Mouse (Mus musculus): Measurements from ENCODE around the gene Spc25. TPM values are rescaled to one million over a fixed set of nuclear protein-coding genes. Genes with fewer than 3 reads are reported as not detected.
A peak's percentile ranks its signal among the peaks of the same experiment; 100 is the strongest.

The Spc25 gene
- total and polyA plus RNA-seq, 2 experiments = 0.81 to 3.5 TPM

- H3K27me3 ChIP-seq (ENCODE audit: control insufficient read depth, insufficient read depth, low read length) = no peaks in the 10 kb centered on the region
- H3K79me2 ChIP-seq (ENCODE audit: control insufficient read depth, insufficient read depth, low read length) = no peaks in the 10 kb centered on the region
- DNase-seq (ENCODE audit: extremely low read depth, low read depth, low spot score) = no peak
- no peak overlapping the region for H3K4me3 ChIP-seq (ENCODE audit: insufficient read depth, low read depth, low read length)
- H3K4me1 ChIP-seq (ENCODE audit: control insufficient read depth, insufficient read depth, low read length) = peaks cover 4% of the 10 kb centered on the region; the same call in 1 of the 2 replicates
- H3K36me3 ChIP-seq (ENCODE audit: control insufficient read depth, insufficient read depth, low read length) = peaks cover 28% of the 10 kb centered on the region
- 94% methylated on average over 5 of the region's 5 CpGs for WGBS
- no peak overlapping the region for H3K9ac ChIP-seq (ENCODE audit: low read depth, low read length)
- TF ChIP-seq POLR2A (IDR thresholded peaks at IDR 0.05; ENCODE audit: extremely low read depth, insufficient read depth, low read length) = no peak
- no peak for TF ChIP-seq CTCF (IDR thresholded peaks at IDR 0.05; ENCODE audit: low read depth, low read length)
- no peak overlapping the region for H3K27ac ChIP-seq (replicated peaks; ENCODE audit: insufficient read depth, low read depth, low read length)
Measured at GRCm38 (mm10) chr2:69234976-69235678, 29.1 kb upstream of the Spc25 start.

GRCm38 (mm10) chr2:69232101-69232500 lies 26.1 kb upstream of the Spc25 start:
- Histone ChIP-seq H3K27ac (replicated peaks; ENCODE audit: insufficient read depth, low read depth, low read length) (no peak overlapping the region), H3K27me3 (ENCODE audit: control insufficient read depth, insufficient read depth, low read length) (no peaks in the 10 kb centered on the region), H3K4me1 (ENCODE audit: control insufficient read depth, insufficient read depth, low read length) (peaks cover 5% of the 10 kb centered on the region; the same call in 1 of the 2 replicates), H3K79me2 (ENCODE audit: control insufficient read depth, insufficient read depth, low read length) (no peaks in the 10 kb centered on the region), H3K9ac (ENCODE audit: low read depth, low read length) (no peak overlapping the region), H3K36me3 (ENCODE audit: control insufficient read depth, insufficient read depth, low read length) (peaks cover 12% of the 10 kb centered on the region), H3K4me3 (ENCODE audit: insufficient read depth, low read depth, low read length) (no peak overlapping the region)
- no peak for DNase-seq (ENCODE audit: extremely low read depth, low read depth, low spot score)
- TF ChIP-seq CTCF (IDR thresholded peaks at IDR 0.05; ENCODE audit: low read depth, low read length) (no peak), POLR2A (IDR thresholded peaks at IDR 0.05; ENCODE audit: extremely low read depth, insufficient read depth, low read length) (no peak)

DNA sequence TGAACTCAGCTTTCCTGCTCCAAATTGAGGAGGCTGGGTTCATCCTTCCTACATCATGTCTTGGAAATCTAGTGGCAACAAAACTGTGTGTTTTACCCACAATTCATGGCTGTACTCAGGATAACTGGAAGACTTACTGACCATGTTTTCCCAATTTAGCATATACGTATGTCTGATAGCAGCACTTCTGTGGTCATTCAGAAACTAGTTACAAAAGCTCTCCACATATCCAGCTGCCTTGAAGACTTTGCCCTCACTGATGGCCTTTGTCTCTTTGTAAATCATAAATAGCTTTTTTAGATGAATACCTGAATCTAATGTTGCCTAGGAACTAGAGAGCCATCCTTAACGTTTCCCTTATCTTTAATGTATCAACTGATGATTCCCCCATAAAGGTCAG lies 24.1 kb upstream of the Spc25 start:
- Histone ChIP-seq H3K9ac (ENCODE audit: low read depth, low read length) (no peak overlapping the region), H3K27ac (replicated peaks; ENCODE audit: insufficient read depth, low read depth, low read length) (no peak overlapping the region), H3K27me3 (ENCODE audit: control insufficient read depth, insufficient read depth, low read length) (no peaks in the 10 kb centered on the region), H3K4me1 (ENCODE audit: control insufficient read depth, insufficient read depth, low read length) (peaks cover 5% of the 10 kb centered on the region; the same call in 1 of the 2 replicates), H3K36me3 (ENCODE audit: control insufficient read depth, insufficient read depth, low read length) (peaks cover 6% of the 10 kb centered on the region), H3K79me2 (ENCODE audit: control insufficient read depth, insufficient read depth, low read length) (no peaks in the 10 kb centered on the region), H3K4me3 (ENCODE audit: insufficient read depth, low read depth, low read length) (no peak overlapping the region)
- WGBS = 60% methylated on average over 2 of the region's 2 CpGs
- no peak for TF ChIP-seq POLR2A (IDR thresholded peaks at IDR 0.05; ENCODE audit: extremely low read depth, insufficient read depth, low read length)
- peak; percentile 47 for DNase-seq (ENCODE audit: extremely low read depth, low read depth, low spot score)

GRCm38 (mm10) chr2:69228635-69229034 lies 22.6 kb upstream of the Spc25 start:
- Histone ChIP-seq H3K27ac (replicated peaks; ENCODE audit: insufficient read depth, low read depth, low read length) (no peak overlapping the region), H3K9ac (ENCODE audit: low read depth, low read length) (no peak overlapping the region), H3K27me3 (ENCODE audit: control insufficient read depth, insufficient read depth, low read length) (no peaks in the 10 kb centered on the region), H3K4me1 (ENCODE audit: control insufficient read depth, insufficient read depth, low read length) (peaks cover 5% of the 10 kb centered on the region; the same call in 1 of the 2 replicates), H3K79me2 (ENCODE audit: control insufficient read depth, insufficient read depth, low read length) (no peaks in the 10 kb centered on the region), H3K36me3 (ENCODE audit: control insufficient read depth, insufficient read depth, low read length) (peaks cover 6% of the 10 kb centered on the region; the same call in 1 of the 2 replicates), H3K4me3 (ENCODE audit: insufficient read depth, low read depth, low read length) (no peak overlapping the region)
- WGBS = 91% methylated on average over 6 of the region's 6 CpGs
- DNase-seq (ENCODE audit: extremely low read depth, low read depth, low spot score) = no peak
- TF ChIP-seq POLR2A (IDR thresholded peaks at IDR 0.05; ENCODE audit: extremely low read depth, insufficient read depth, low read length) = no peak
- TF ChIP-seq CTCF (IDR thresholded peaks at IDR 0.05; ENCODE audit: low read depth, low read length) = no peak

- peak overlapping the region; percentile 17; the same call in 1 of the 2 replicates for H3K4me3 ChIP-seq (ENCODE audit: insufficient read depth, low read depth, low read length)
- H3K9ac ChIP-seq (ENCODE audit: low read depth, low read length) = no peak overlapping the region
- DNase-seq (ENCODE audit: extremely low read depth, low read depth, low spot score) = peak; percentile 85
- peaks cover 3% of the 10 kb centered on the region; the same call in 1 of the 2 replicates for H3K4me1 ChIP-seq (ENCODE audit: control insufficient read depth, insufficient read depth, low read length)
- no peaks in the 10 kb centered on the region for H3K79me2 ChIP-seq (ENCODE audit: control insufficient read depth, insufficient read depth, low read length)
- no peaks in the 10 kb centered on the region for H3K27me3 ChIP-seq (ENCODE audit: control insufficient read depth, insufficient read depth, low read length)
- 56% methylated on average over 9 of the region's 9 CpGs for WGBS
- peaks cover 1% of the 10 kb centered on the region; the same call in 1 of the 2 replicates for H3K36me3 ChIP-seq (ENCODE audit: control insufficient read depth, insufficient read depth, low read length)
- H3K27ac ChIP-seq (replicated peaks; ENCODE audit: insufficient read depth, low read depth, low read length) = peak overlapping the region; percentile 12; the same call in 1 of the 2 replicates
- TF ChIP-seq CTCF (IDR thresholded peaks at IDR 0.05; ENCODE audit: low read depth, low read length) (no peak), POLR2A (IDR thresholded peaks at IDR 0.05; ENCODE audit: extremely low read depth, insufficient read depth, low read length) (no peak)
Measured at GRCm38 (mm10) chr2:69226876-69227275, 20.9 kb upstream of the Spc25 start.

DNA sequence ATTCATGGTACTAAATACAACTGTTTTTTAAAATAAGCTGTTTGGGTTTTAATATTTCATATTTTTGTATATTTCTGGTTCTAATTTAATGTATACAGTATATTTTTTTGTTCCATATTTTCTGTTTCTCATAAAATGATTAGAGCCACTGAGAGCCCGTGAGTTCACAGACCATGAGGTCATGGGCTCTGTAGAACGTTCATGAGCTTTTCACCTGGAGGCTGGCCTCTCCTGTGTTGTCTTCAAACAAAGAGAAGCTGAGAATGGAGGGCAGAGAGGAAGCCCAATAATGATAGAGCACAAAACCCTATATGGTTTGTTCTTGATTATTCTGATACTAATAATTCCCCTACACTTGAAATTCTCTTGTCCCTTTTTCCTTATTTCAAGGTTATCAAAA lies 18.7 kb upstream of the Spc25 start:
- Histone ChIP-seq H3K9ac (ENCODE audit: low read depth, low read length) (no peak overlapping the region), H3K27me3 (ENCODE audit: control insufficient read depth, insufficient read depth, low read length) (no peaks in the 10 kb centered on the region), H3K4me1 (ENCODE audit: control insufficient read depth, insufficient read depth, low read length) (peaks cover 1% of the 10 kb centered on the region; the same call in 1 of the 2 replicates), H3K4me3 (ENCODE audit: insufficient read depth, low read depth, low read length) (no peak overlapping the region), H3K27ac (replicated peaks; ENCODE audit: insufficient read depth, low read depth, low read length) (no peak overlapping the region), H3K36me3 (ENCODE audit: control insufficient read depth, insufficient read depth, low read length) (no peaks in the 10 kb centered on the region), H3K79me2 (ENCODE audit: control insufficient read depth, insufficient read depth, low read length) (no peaks in the 10 kb centered on the region)
- WGBS = 13% methylated on average over 2 of the region's 2 CpGs
- TF ChIP-seq POLR2A (IDR thresholded peaks at IDR 0.05; ENCODE audit: extremely low read depth, insufficient read depth, low read length) (no peak), CTCF (IDR thresholded peaks at IDR 0.05; ENCODE audit: low read depth, low read length) (no peak)
- peak; percentile 51 for DNase-seq (ENCODE audit: extremely low read depth, low read depth, low spot score)
